Mouse (Mus musculus): ENCODE results near the gene Ezh2. TPM values are rescaled to one million over a fixed set of nuclear protein-coding genes. Genes with fewer than 3 reads are reported as not detected.
A peak's percentile ranks its signal among the peaks of the same experiment; 100 is the strongest.
"Not testable (repeated sequence)": the region's sequence is repeated elsewhere in the genome, so short reads cannot be mapped to it uniquely, and the experiment has no call there.

The Ezh2 gene
- 183 and 197 TPM in 2 replicates for polyA plus RNA-seq (2015; fragmentation: Nextera tagmentation; extraction: Ambion mirVana)

- DNase-seq (ENCODE audit: low spot score): peak; percentile 98
Measured at GRCm38 (mm10) chr6:47594926-47595623, at the start of gene Ezh2. Gene Ezh2 (minus strand): TSS chr6:47595341.

GRCm38 (mm10) chr6:47636527-47637076, 41.5 kb upstream of the Ezh2 start:
- DNase-seq (ENCODE audit: low spot score): peak; percentile 86

GRCm38 (mm10) chr6:47635995-47636526, 40.9 kb upstream of the Ezh2 start:
- no peak for DNase-seq (ENCODE audit: low spot score)

- DNase-seq (ENCODE audit: low spot score): peak; percentile 15
Measured at GRCm38 (mm10) chr6:47635207-47635994, 40.3 kb upstream of the Ezh2 start.

GRCm38 (mm10) chr6:47633467-47633866, 38.3 kb upstream of the Ezh2 start:
- peak; percentile 60 for DNase-seq (ENCODE audit: low spot score)

GRCm38 (mm10) chr6:47630061-47630460, 34.9 kb upstream of the Ezh2 start:
- not testable (repeated sequence) for DNase-seq (ENCODE audit: low spot score)

- DNase-seq (ENCODE audit: low spot score): no peak
Measured at GRCm38 (mm10) chr6:47627978-47628377, 32.8 kb upstream of the Ezh2 start.

GRCm38 (mm10) chr6:47626976-47627375, 31.8 kb upstream of the Ezh2 start:
- not testable (repeated sequence) for DNase-seq (ENCODE audit: low spot score)

- no peak for DNase-seq (ENCODE audit: low spot score)
Measured at GRCm38 (mm10) chr6:47621039-47621438, 25.9 kb upstream of the Ezh2 start.

GRCm38 (mm10) chr6:47608306-47608705, 13.2 kb upstream of the Ezh2 start:
- not testable (repeated sequence) for DNase-seq (ENCODE audit: low spot score)

- no peak for DNase-seq (ENCODE audit: low spot score)
Measured at GRCm38 (mm10) chr6:47601931-47602330, 6.8 kb upstream of the Ezh2 start.

GRCm38 (mm10) chr6:47595696-47596095, 555 bp upstream of the Ezh2 start:
- no peak for DNase-seq (ENCODE audit: low spot score)

GRCm38 (mm10) chr6:47594141-47594835, 853 bp downstream of the Ezh2 start:
- peak; percentile 75 for DNase-seq (ENCODE audit: low spot score)

GRCm38 (mm10) chr6:47593590-47593989, 1.6 kb downstream of the Ezh2 start:
- no peak for DNase-seq (ENCODE audit: low spot score)

- DNase-seq (ENCODE audit: low spot score): not testable (repeated sequence)
Measured at GRCm38 (mm10) chr6:47587332-47587731, 7.8 kb downstream of the Ezh2 start.

- DNase-seq (ENCODE audit: low spot score): no peak
Measured at GRCm38 (mm10) chr6:47572887-47573286, 22.3 kb downstream of the Ezh2 start.

GRCm38 (mm10) chr6:47565326-47566035, 29.7 kb downstream of the Ezh2 start:
- DNase-seq (ENCODE audit: low spot score): no peak

- peak; percentile 16 for DNase-seq (ENCODE audit: low spot score)
Measured at GRCm38 (mm10) chr6:47561426-47561825, 33.7 kb downstream of the Ezh2 start.

- DNase-seq (ENCODE audit: low spot score): no peak
Measured at GRCm38 (mm10) chr6:47560846-47561245, 34.3 kb downstream of the Ezh2 start.

GRCm38 (mm10) chr6:47560407-47560806, 34.7 kb downstream of the Ezh2 start:
- no peak for DNase-seq (ENCODE audit: low spot score)

GRCm38 (mm10) chr6:47559287-47559686, 35.9 kb downstream of the Ezh2 start:
- DNase-seq (ENCODE audit: low spot score): no peak
